Mouse (Mus musculus): ENCODE measurements at regions not wholly inside any gene's neighbourhood (a gene's known extent, or its start where the extent isn't known, plus 50 kb on each side); places are given as distances from the start of the nearest gene placed in this dataset.
A peak's percentile ranks its signal among the peaks of the same experiment; 100 is the strongest.

- no peak for DNase-seq (ENCODE audit: low read depth)
These were observed 95.4 kb downstream of the Zfp36l1 start for GRCm38 (mm10) chr12:80017376-80017929.

- no peak for DNase-seq (ENCODE audit: low read depth)
These were observed 96.9 kb downstream of the Zfp36l1 start for GRCm38 (mm10) chr12:80015938-80016337.

GRCm38 (mm10) chr12:80014598-80014983 lies 98.2 kb downstream of the Zfp36l1 start:
- DNase-seq (ENCODE audit: low read depth) = no peak

GRCm38 (mm10) chr12:80013904-80014597 lies 98.8 kb downstream of the Zfp36l1 start:
- peak; percentile 87 for DNase-seq (ENCODE audit: low read depth)

- no peak for DNase-seq (ENCODE audit: low read depth)
These were observed 99.3 kb downstream of the Zfp36l1 start for GRCm38 (mm10) chr12:80013577-80013903.

GRCm38 (mm10) chr12:80011916-80012315 lies 100.9 kb downstream of the Zfp36l1 start:
- peak; percentile 20 for DNase-seq (ENCODE audit: low read depth)

- DNase-seq (ENCODE audit: low read depth) = peak; percentile 57
These were observed 101.9 kb downstream of the Zfp36l1 start for GRCm38 (mm10) chr12:80010947-80011346.

GRCm38 (mm10) chr12:80010220-80010619 lies 102.6 kb downstream of the Zfp36l1 start:
- DNase-seq (ENCODE audit: low read depth) = no peak

- DNase-seq (ENCODE audit: low read depth) = no peak
These were observed 105.0 kb downstream of the Zfp36l1 start for GRCm38 (mm10) chr12:80007849-80008248.

GRCm38 (mm10) chr12:80005227-80005919 lies 107.4 kb downstream of the Zfp36l1 start:
- no peak for DNase-seq (ENCODE audit: low read depth)

GRCm38 (mm10) chr12:80004575-80004974 lies 108.2 kb downstream of the Zfp36l1 start:
- DNase-seq (ENCODE audit: low read depth) = no peak

GRCm38 (mm10) chr12:80003486-80003885 lies 109.3 kb downstream of the Zfp36l1 start:
- DNase-seq (ENCODE audit: low read depth) = no peak

- peak; percentile 31 for DNase-seq (ENCODE audit: low read depth)
These were observed 110.2 kb downstream of the Zfp36l1 start for GRCm38 (mm10) chr12:80002474-80003125.

GRCm38 (mm10) chr12:80001794-80002193 lies 111.0 kb downstream of the Zfp36l1 start:
- DNase-seq (ENCODE audit: low read depth) = peak; percentile 85

GRCm38 (mm10) chr12:79999868-80000370 lies 112.9 kb downstream of the Zfp36l1 start:
- DNase-seq (ENCODE audit: low read depth) = no peak

GRCm38 (mm10) chr12:79998788-79999187 lies 114.0 kb downstream of the Zfp36l1 start:
- peak; percentile 65 for DNase-seq (ENCODE audit: low read depth)

- DNase-seq (ENCODE audit: low read depth) = no peak
These were observed 114.5 kb downstream of the Zfp36l1 start for GRCm38 (mm10) chr12:79998339-79998738.

GRCm38 (mm10) chr12:79997201-79997600 lies 115.6 kb downstream of the Zfp36l1 start:
- no peak for DNase-seq (ENCODE audit: low read depth)

GRCm38 (mm10) chr12:79995521-79996094 lies 117.2 kb downstream of the Zfp36l1 start:
- DNase-seq (ENCODE audit: low read depth) = no peak

GRCm38 (mm10) chr12:79993821-79994571 lies 118.8 kb downstream of the Zfp36l1 start:
- DNase-seq (ENCODE audit: low read depth) = peak; percentile 68

- DNase-seq (ENCODE audit: low read depth) = no peak
These were observed 121.5 kb downstream of the Zfp36l1 start for GRCm38 (mm10) chr12:79991279-79991678.

- peak; percentile 51 for DNase-seq (ENCODE audit: low read depth)
These were observed 122.1 kb downstream of the Zfp36l1 start for GRCm38 (mm10) chr12:79990751-79991150.
